Mouse (Mus musculus): ENCODE measurements around the gene Gm10337. TPM values are rescaled to one million over a fixed set of nuclear protein-coding genes. Genes with fewer than 3 reads are reported as not detected.

The Gm10337 gene
- not detected for total RNA-seq (2018; cell fraction: chromatin; rRNA removed)
- not detected for total RNA-seq (2018; cell fraction: cytosol; rRNA removed)
- total RNA-seq (2018; cell fraction: nucleus; rRNA removed): not detected
- polyA plus RNA-seq (2018): not detected in 3 replicates

DNA sequence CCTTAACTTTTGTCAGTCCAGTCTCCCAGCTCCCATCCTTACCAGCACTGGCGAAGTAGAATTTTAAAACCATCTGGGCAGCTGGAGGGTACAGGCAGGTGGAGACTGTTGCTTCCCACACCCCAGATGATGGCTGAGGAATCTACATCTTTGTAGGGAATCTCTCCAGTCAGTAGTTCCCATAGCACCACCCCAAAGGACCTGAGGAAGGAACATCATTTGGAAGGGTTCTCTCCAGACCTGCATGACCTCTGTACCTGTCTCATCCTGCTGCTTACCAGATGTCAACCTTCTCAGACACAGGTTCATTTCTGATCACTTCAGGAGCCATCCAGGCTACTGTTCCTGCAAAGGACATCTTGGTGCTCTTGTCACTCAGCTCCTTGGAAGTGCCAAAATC, at the start of gene Gm10337:
Gm10337 (plus strand) TSS at position 276 of the 400 bp plus-strand sequence.
- 100% methylated on average over 1 of the region's 1 CpGs for WGBS (ENCODE audit: missing documents)
- peaks cover 8% of the 10 kb centered on the region for H3K79me2 ChIP-seq (ENCODE audit: inconsistent target)
- H3K36me3 ChIP-seq (ENCODE audit: inconsistent target): peaks cover 58% of the 10 kb centered on the region

DNA sequence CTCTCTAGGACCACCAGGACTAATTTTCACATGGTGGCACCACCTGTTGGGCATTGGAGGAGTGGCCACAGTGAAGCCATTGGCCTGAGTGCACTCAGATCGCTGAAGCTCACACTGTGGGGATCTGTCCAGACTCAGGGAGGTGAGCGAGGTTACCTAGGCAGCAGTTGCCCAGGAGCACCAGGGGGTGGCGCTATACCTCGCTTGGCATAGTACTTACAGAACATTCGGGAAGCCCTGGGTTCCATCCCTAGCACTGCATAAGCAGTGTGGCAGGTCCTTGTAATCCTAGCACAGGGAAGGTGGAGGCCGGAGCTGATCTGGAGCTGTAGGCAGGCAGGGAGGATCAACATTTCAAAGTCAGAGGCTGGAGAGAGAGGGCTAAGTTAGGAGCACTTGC, 47.5 kb upstream of the Gm10337 start:
- Histone ChIP-seq H3K36me3 (ENCODE audit: inconsistent target) (no peaks in the 10 kb centered on the region), H3K4me3 (ENCODE audit: inconsistent target) (no peak overlapping the region), H3K79me2 (ENCODE audit: inconsistent target) (peaks cover 20% of the 10 kb centered on the region), H3K27ac (no peak overlapping the region)
- 71% methylated on average over 6 of the region's 6 CpGs for WGBS (ENCODE audit: missing documents)

More for the DNA sequence above, at the start of gene Gm10337:
- H3K27ac ChIP-seq: no peak within 1 kb of the TSS
- no peak within 1 kb of the TSS for H3K4me3 ChIP-seq (ENCODE audit: inconsistent target)

DNA sequence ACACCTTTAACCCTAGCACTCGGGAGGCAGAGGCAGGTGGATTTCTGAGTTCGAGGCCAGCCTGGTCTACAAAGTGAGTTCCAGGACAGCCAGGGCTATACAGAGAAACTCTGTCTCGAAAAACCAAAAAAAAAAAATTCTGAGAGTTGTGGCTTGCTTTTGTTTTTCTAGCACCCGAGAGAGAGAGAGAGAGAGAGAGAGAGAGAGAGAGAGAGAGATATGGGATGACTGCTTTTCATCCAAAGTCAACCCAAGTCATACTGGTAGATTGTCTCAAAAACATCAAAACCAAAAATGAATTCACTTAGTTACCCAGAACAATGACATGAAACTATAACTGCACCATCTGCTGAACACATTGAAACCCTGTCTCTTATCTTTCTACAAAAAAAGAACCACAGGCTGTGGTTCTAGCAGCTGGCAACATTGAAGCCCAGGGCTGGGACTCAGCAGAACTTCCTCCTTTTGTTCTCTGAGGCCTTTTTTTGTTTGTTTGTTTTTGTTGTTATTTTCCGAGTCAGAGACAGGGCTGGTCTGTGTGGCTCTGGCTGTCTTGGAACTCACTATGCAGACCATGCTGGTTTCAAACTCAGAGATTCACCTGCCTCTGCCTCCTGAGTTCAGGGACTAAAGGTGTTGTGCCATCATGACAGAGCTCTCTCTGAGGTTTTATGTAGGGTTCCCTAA, 45.3 kb upstream of the Gm10337 start:
- Histone ChIP-seq H3K36me3 (ENCODE audit: inconsistent target) (peaks cover 10% of the 10 kb centered on the region; the same call in 1 of the 2 replicates), H3K79me2 (ENCODE audit: inconsistent target) (peaks cover 34% of the 10 kb centered on the region), H3K27ac (peak overlapping the region; percentile 59), H3K4me3 (ENCODE audit: inconsistent target) (peak overlapping the region; percentile 90)
- 7% methylated on average over 3 of the region's 5 CpGs for WGBS (ENCODE audit: missing documents)

DNA sequence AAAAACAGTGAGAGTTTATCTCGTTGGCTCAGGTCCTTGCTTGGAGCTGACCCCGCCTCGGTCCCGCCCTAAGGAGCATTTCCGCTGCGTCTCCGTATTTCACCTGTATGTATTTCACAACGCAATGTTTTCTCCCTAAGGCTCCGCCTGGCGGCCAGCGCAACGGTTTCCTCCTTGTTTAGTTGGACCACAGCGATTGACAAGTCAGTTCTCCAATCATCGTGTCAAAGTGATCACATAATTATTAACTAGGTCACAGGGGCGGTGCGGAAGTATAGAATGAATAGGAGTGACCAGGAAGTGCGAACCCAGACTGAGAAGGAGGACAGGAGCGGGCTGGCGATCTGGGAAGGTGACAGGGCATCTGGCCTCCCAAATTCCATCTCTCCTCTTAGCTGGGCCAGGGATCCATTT, 44.6 kb upstream of the Gm10337 start, which contains the start of gene Prr13:
Prr13 (plus strand) TSS at position 125 of the 414 bp plus-strand sequence.
- H3K36me3 ChIP-seq (ENCODE audit: inconsistent target): peaks cover 13% of the 10 kb centered on the region; the same call in 1 of the 2 replicates
- peaks cover 34% of the 10 kb centered on the region for H3K79me2 ChIP-seq (ENCODE audit: inconsistent target)
- peak within 1 kb of the TSS; percentile 59 for H3K27ac ChIP-seq
- peak within 1 kb of the TSS; percentile 90 for H3K4me3 ChIP-seq (ENCODE audit: inconsistent target)
- WGBS (ENCODE audit: missing documents): 3% methylated on average over 19 of the region's 19 CpGs

DNA sequence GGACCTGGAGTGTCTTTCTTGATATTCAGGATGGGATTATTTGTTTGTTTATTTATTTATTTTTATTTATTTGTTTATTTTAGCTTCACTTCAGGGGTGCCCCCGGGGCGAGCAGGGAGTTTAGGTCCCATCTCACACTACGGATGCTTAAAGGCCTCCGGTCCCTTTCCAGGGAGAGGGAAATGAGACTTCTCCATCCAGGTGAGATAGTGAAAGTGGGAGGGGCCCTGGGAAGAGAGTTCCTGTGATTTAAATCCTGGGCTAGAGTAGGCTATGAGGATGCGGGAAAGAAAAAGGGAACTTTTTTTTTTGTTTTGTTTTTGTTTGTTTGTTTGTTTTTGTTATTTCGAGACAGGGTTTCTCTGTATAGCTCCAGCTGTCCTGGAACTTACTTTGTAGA, 44.1 kb upstream of the Gm10337 start:
- peak overlapping the region; percentile 90 for H3K4me3 ChIP-seq (ENCODE audit: inconsistent target)
- H3K36me3 ChIP-seq (ENCODE audit: inconsistent target): peaks cover 13% of the 10 kb centered on the region; the same call in 1 of the 2 replicates
- peak overlapping the region; percentile 59 for H3K27ac ChIP-seq
- peaks cover 34% of the 10 kb centered on the region for H3K79me2 ChIP-seq (ENCODE audit: inconsistent target)
- 15% methylated on average over 6 of the region's 6 CpGs for WGBS (ENCODE audit: missing documents)

DNA sequence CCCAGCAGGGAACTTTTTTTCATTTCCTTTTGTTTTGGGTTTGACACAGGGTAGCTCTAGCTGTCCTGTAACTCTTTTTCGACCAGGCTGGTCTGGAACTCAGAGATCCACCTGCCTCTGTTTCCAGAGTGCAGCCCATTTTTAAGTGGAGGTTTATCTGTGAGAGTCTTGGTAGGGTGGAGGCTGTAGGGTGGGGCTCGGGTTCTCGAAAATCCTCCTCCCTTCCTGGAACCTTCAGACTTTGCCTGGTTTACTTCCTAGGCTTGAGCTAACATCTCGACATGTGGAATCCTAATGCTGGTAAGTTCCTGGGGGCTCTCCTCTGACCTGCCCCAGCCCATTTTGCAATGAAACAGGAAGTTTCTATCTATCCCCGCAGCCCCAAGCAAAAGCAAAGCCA, 43.7 kb upstream of the Gm10337 start:
- Histone ChIP-seq H3K79me2 (ENCODE audit: inconsistent target) (peaks cover 34% of the 10 kb centered on the region), H3K4me3 (ENCODE audit: inconsistent target) (peak overlapping the region; percentile 90), H3K27ac (peak overlapping the region; percentile 59), H3K36me3 (ENCODE audit: inconsistent target) (peaks cover 13% of the 10 kb centered on the region; the same call in 1 of the 2 replicates)
- 3% methylated on average over 5 of the region's 5 CpGs for WGBS (ENCODE audit: missing documents)

DNA sequence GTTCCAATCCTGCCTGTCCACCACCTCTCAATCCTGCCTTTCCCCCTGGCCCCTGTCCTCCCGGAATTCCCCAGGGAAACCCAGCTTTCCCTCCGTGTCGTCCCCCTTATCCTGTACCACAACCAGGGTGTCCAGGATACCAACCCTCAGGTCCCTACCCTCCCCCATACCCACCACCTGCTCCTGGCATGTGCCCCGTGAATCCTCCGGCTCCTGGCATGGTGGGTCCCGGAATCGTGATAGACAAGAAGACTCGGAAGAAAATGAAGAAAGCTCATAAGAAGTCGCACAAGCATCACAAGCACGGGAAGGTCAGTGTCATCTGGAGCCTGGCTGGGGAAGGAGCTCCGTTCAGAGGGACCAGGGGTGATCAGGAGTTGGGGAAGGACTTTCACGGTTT, 43.1 kb upstream of the Gm10337 start:
- Histone ChIP-seq H3K4me3 (ENCODE audit: inconsistent target) (peak overlapping the region; percentile 90), H3K79me2 (ENCODE audit: inconsistent target) (peaks cover 34% of the 10 kb centered on the region), H3K27ac (peak overlapping the region; percentile 59), H3K36me3 (ENCODE audit: inconsistent target) (peaks cover 13% of the 10 kb centered on the region; the same call in 1 of the 2 replicates)
- 36% methylated on average over 11 of the region's 12 CpGs for WGBS (ENCODE audit: missing documents)

DNA sequence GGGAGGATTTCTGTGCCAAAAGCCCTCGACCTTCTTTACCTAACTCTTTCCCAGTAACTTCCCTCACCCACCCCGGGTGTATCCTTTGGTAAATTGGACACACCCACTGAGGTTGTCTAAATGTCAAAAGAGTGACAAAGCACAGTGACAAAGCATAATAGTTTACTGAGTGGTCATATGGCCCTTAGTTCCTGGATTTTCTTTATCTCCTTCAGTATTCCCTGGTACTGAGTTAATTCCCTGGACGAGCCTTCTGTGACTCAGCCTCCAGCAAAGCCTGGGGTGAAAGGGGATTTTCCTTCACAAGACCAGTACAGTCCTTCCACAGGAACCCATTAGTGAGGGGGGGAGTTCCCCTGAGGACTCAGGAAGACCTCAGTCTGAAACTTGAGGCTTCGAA, 42.6 kb upstream of the Gm10337 start:
- Histone ChIP-seq H3K79me2 (ENCODE audit: inconsistent target) (peaks cover 34% of the 10 kb centered on the region), H3K27ac (peak overlapping the region; percentile 59), H3K36me3 (ENCODE audit: inconsistent target) (peaks cover 17% of the 10 kb centered on the region; the same call in 1 of the 2 replicates), H3K4me3 (ENCODE audit: inconsistent target) (peak overlapping the region; percentile 90)
- WGBS (ENCODE audit: missing documents): 1% methylated on average over 4 of the region's 4 CpGs

DNA sequence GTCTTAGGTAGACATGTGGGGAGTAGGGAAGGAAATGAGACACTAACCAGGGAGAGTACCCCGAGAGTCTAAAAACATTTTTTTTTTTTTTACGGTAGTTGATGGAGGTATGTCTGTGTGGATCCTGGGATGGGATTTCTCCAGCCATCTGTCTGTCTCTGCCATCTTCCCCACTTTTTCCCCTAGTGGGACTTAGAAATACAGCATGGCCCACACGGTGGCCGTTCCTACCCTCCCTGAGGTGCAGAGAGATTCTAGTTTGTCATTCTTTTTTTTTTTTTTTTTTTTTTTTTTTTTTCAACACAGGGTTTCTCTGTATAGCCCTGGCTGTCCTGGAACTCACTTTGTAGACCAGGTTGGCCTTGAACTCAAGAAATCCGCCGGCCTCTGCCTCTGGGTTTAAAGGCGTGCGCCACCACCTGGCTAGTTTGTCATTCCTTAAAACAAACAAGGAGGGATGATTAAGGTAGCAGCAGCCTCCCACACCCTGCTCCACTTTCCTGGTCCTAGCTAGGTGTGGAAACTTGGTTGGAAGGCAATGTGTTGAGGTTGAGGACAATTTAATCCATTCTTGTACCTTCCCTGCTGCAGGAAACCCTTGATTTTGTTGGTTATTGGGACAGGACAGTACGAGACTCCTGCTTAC, 42.0 kb upstream of the Gm10337 start:
- Histone ChIP-seq H3K36me3 (ENCODE audit: inconsistent target) (peaks cover 19% of the 10 kb centered on the region; the same call in 1 of the 2 replicates), H3K4me3 (ENCODE audit: inconsistent target) (peak overlapping the region; percentile 90; the same call in 1 of the 2 replicates), H3K79me2 (ENCODE audit: inconsistent target) (peaks cover 34% of the 10 kb centered on the region), H3K27ac (peak overlapping the region; percentile 59)
- WGBS (ENCODE audit: missing documents): 77% methylated on average over 7 of the region's 9 CpGs

DNA sequence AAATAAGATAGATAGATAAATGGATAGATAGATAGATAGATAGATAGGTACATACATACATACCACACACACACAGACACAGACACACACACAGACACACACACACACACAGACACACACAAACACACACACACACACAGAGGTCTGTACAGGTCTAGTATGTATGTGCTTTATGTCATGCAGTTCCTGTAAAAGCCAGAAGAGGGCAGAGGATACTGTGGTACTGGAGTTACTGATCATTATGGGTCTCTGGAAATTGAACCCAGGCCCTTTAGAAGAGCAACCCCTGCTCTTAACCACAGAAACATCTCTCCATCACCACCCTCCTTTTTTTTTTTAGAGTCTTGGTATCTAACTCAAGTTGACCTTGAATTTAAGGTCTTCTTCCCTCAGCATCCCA, 39.9 kb upstream of the Gm10337 start:
- Histone ChIP-seq H3K79me2 (ENCODE audit: inconsistent target) (peaks cover 34% of the 10 kb centered on the region), H3K36me3 (ENCODE audit: inconsistent target) (peaks cover 28% of the 10 kb centered on the region; the same call in 1 of the 2 replicates), H3K4me3 (ENCODE audit: inconsistent target) (no peak overlapping the region), H3K27ac (no peak overlapping the region)

DNA sequence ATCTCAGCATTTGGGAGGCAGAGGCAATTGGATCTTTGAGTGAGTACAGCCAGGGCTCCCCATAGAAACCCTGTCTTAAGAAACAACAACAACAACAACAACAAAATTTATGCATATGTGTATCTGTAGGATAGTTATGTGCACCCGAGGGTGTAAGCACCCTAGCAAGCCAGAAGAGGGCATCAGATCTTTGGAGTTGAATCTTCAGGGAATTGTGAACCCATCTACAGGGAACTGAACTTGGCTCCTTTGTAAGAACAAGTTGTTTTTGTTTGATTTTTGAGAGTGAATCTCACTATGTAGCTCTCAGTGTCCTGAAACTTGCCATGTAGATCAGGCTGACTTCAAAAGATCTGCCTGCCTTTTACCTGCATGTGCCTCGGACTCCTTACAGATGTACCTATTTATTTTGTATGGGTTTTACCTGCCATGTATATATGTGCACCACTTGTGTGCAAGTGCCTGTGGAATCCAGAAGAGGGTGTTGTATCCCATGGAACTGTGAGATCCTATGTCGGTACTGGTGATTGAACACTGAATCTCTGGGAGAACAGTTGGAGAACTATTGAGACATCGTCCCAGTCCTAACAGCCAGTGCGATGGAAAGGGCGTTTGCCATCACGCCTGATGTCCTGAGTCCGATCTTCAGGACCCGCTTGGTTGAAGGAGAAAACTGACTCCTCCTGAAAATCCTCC, 34.7 kb upstream of the Gm10337 start:
- H3K27ac ChIP-seq: no peak overlapping the region
- H3K79me2 ChIP-seq (ENCODE audit: inconsistent target): peaks cover 28% of the 10 kb centered on the region
- H3K36me3 ChIP-seq (ENCODE audit: inconsistent target): peaks cover 18% of the 10 kb centered on the region; the same call in 1 of the 2 replicates
- WGBS (ENCODE audit: missing documents): 98% methylated on average over 9 of the region's 9 CpGs
- H3K4me3 ChIP-seq (ENCODE audit: inconsistent target): no peak overlapping the region

DNA sequence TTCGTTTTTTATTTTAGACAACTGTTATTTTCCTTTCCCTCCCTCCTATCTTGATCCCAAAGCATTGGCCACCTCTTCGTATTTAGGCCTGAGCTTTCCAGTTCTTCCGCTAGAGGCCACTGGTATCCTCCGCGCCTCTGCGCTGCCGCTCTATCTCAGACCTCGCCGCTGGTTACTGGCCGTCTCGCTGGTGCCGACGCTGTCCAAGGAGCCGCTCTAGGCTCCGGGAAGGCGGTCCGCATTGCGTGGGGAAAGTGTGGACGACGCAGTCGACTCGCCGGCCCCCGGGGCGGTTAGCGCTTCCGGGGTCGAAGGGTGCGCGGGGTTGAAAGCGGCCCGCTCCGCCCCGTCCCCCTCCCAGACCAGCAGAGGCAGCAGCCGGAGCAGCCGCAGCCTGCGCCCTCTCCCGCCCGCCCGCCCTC, 33.3 kb upstream of the Gm10337 start, which contains the start of gene Pcbp2:
Pcbp2 (plus strand) TSS at position 357 of the 422 bp plus-strand sequence.
- H3K27ac ChIP-seq: peak within 1 kb of the TSS; percentile 75
- peak within 1 kb of the TSS; percentile 62 for H3K4me3 ChIP-seq (ENCODE audit: inconsistent target)
- peaks cover 31% of the 10 kb centered on the region; the same call in 1 of the 2 replicates for H3K36me3 ChIP-seq (ENCODE audit: inconsistent target)
- 0% methylated on average over 17 of the region's 40 CpGs for WGBS (ENCODE audit: missing documents)
- H3K79me2 ChIP-seq (ENCODE audit: inconsistent target): peaks cover 42% of the 10 kb centered on the region

DNA sequence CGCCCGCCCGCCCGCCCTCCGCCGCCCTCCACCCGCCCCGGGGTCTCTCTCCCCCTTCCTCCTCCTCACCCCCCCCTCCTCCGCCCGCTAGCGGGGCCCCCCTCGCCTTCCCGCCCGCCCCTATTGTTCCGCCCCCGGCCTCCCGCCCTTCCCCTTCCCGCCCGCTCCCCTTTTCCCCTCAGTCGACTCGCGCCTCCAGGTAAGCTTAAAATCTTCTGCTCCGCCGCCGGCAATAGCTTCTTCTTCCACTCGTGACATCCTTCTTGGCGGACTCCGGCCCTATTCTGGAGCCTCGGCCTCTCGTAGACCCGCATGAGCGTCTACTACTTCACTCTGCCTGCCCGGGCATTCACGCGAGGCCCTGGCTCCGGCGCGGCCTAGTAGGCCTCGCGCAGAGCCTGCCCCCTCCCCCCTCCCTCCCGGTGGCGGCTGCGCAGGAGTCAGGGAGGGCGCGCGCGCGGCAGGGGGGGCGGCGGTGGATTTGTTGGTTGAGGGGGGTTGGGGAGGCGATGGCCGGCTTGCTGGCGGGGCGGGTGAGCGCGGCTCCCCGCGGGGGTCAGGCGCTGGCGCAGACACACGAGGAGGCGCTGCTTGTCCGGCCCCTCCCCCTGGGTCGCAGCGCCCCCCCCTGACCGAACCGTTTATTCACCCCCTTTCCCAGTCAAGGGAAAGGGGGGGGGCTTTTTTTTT, 32.8 kb upstream of the Gm10337 start:
- Histone ChIP-seq H3K4me3 (ENCODE audit: inconsistent target) (peak overlapping the region; percentile 62), H3K27ac (peak overlapping the region; percentile 75), H3K36me3 (ENCODE audit: inconsistent target) (peaks cover 35% of the 10 kb centered on the region), H3K79me2 (ENCODE audit: inconsistent target) (peaks cover 48% of the 10 kb centered on the region)
- 0% methylated on average over 14 of the region's 67 CpGs for WGBS (ENCODE audit: missing documents)

DNA sequence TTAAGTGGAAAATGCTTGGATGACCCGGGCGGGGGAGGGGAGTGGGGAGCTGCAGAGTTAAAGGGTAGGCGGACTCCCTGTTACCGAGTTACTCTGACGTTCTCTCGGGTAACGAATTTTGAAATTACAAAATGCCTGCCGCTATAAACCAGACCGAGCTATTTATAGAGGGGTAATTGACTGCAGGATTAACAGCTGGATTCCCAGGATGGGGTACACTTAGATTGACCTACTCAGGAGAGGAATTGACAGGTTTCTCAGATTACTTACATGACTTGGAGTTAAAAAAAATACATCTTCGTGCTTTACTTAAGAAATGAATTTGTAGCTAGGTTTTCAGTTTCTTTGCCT, 32.3 kb upstream of the Gm10337 start:
- Histone ChIP-seq H3K27ac (peak overlapping the region; percentile 52), H3K79me2 (ENCODE audit: inconsistent target) (peaks cover 53% of the 10 kb centered on the region), H3K4me3 (ENCODE audit: inconsistent target) (peak overlapping the region; percentile 62), H3K36me3 (ENCODE audit: inconsistent target) (peaks cover 36% of the 10 kb centered on the region)
- WGBS (ENCODE audit: missing documents): 0% methylated on average over 4 of the region's 10 CpGs

Data from macrophage (primary cell).